Mouse (Mus musculus): Measurements from ENCODE around the gene Them7. TPM values are rescaled to one million over a fixed set of nuclear protein-coding genes. Genes with fewer than 3 reads are reported as not detected.

Gene Them7
- polyA plus RNA-seq, 1 experiment from 2014 or later, result not detected

DNA sequence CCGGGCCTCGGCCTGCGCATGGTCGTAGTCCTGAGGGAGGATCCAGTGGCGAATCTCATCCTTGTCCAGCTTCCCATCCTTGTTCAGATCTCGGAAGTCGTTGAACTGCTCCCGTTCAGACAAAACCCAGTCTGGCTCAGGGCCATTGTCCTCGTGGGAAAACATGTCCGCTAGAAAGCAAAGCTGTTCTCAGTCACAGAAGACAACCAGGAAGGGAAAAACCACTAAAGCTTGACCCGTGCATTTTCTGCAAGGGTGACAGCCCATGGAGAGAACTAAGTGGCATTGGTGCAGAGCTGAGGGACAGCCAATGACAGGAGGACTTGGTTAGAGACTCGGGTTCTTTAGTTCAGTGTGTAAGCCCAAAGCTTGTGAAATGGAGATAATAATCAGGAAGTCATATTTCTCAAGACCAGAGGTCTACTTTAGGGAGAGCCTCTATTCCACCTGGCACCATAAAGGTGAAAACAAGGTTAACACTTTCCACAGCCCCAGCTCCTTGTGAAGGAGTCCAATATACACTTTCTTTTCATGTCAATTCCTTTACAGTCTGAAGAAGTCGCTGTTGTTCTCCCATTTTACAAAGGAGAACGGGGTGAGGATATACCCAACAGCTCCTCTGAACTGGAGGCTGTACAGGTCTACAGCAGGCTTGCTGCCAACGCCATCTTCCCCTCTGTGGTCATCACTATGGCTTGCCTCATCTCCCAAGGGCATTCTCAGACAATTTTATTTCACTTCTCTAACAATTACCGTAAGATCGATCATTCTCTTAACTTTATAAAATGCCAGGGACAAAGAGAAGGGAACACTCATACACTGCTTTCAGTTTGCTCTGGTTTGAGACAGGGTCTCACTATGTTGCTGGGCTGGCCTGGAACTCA lies 165.1 kb downstream of the Them7 start:
- H3K4me3 ChIP-seq (replicated peaks; ENCODE audit: low read length), result no peak overlapping the region
- H3K9ac ChIP-seq (replicated peaks; ENCODE audit: low read depth, low read length), result no peak overlapping the region
- no peak overlapping the region for H3K27ac ChIP-seq (ENCODE audit: low read length)
- peaks cover 2% of the 10 kb centered on the region; the same call in 1 of the 2 replicates for H3K36me3 ChIP-seq (ENCODE audit: control insufficient read depth, insufficient read depth)
- H3K4me2 ChIP-seq (ENCODE audit: low read length), result no peak overlapping the region
- ATAC-seq, result no peak
- WGBS, result 85% methylated on average over 17 of the region's 17 CpGs
- no peaks in the 10 kb centered on the region for H3K4me1 ChIP-seq (replicated peaks; ENCODE audit: control insufficient read depth, insufficient read depth, low read length)
- no peaks in the 10 kb centered on the region for H3K27me3 ChIP-seq (replicated peaks; ENCODE audit: control insufficient read depth, insufficient read depth, low read length)
- H3K9me3 ChIP-seq (ENCODE audit: control insufficient read depth, low read length), result no peaks in the 10 kb centered on the region

DNA sequence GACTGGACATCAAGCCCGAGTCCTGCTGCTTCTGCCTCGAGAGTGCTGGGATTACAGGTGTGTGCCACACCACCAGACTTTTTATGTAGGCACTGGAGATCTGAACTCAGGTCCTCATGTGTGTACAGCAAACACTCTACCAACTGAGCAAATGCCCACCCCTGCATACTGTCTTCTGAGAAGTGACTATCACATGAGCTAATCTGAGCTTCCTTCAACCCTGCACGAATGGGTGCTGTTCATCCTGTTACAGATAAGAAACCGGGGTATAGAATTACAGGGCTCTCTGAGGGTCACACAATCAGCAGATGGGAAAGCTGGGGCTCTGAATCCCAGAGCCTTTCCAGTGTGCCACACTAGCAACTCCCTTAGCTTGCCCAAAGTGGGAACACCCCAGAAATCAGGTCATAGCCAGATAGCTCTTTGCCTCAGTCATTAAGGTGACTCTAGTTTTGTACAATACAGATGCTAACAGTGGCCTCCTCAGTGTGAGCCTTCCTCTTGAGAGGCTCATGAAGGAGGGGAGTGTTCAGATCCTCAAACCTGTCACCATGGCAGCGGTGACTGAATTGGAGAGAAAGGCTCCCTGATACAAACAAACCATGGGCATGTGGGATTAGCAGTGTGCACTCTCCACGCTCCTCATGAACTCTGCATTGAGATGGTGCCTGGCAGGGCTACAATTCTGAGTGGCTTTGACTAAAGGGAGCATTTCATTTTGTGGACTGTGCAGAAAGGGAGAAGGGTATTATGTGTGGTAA lies 166.7 kb downstream of the Them7 start:
- H3K36me3 ChIP-seq (ENCODE audit: control insufficient read depth, insufficient read depth), result peaks cover 2% of the 10 kb centered on the region; the same call in 1 of the 2 replicates
- ATAC-seq, result peak; percentile 52; the same call in 1 of the 2 replicates
- no peak overlapping the region for H3K4me3 ChIP-seq (replicated peaks; ENCODE audit: low read length)
- H3K9me3 ChIP-seq (ENCODE audit: control insufficient read depth, low read length), result no peaks in the 10 kb centered on the region
- H3K9ac ChIP-seq (replicated peaks; ENCODE audit: low read depth, low read length), result no peak overlapping the region
- H3K4me2 ChIP-seq (ENCODE audit: low read length), result no peak overlapping the region
- no peaks in the 10 kb centered on the region for H3K4me1 ChIP-seq (replicated peaks; ENCODE audit: control insufficient read depth, insufficient read depth, low read length)
- WGBS, result 75% methylated on average over 6 of the region's 6 CpGs
- no peak overlapping the region for H3K27ac ChIP-seq (ENCODE audit: low read length)
- H3K27me3 ChIP-seq (replicated peaks; ENCODE audit: control insufficient read depth, insufficient read depth, low read length), result no peaks in the 10 kb centered on the region

- Histone ChIP-seq H3K9ac (replicated peaks; ENCODE audit: low read depth, low read length) (no peak overlapping the region), H3K4me1 (replicated peaks; ENCODE audit: control insufficient read depth, insufficient read depth, low read length) (no peaks in the 10 kb centered on the region), H3K27me3 (replicated peaks; ENCODE audit: control insufficient read depth, insufficient read depth, low read length) (no peaks in the 10 kb centered on the region), H3K36me3 (ENCODE audit: control insufficient read depth, insufficient read depth) (peaks cover 2% of the 10 kb centered on the region; the same call in 1 of the 2 replicates), H3K9me3 (ENCODE audit: control insufficient read depth, low read length) (no peaks in the 10 kb centered on the region), H3K27ac (ENCODE audit: low read length) (no peak overlapping the region), H3K4me3 (replicated peaks; ENCODE audit: low read length) (no peak overlapping the region), H3K4me2 (ENCODE audit: low read length) (no peak overlapping the region)
- 85% methylated on average over 4 of the region's 4 CpGs for WGBS
- ATAC-seq, result no peak
These were observed 167.3 kb downstream of the Them7 start for GRCm38 (mm10) chr2:105391414-105391784.

GRCm38 (mm10) chr2:105392514-105392913 lies 168.4 kb downstream of the Them7 start:
- H3K9ac ChIP-seq (replicated peaks; ENCODE audit: low read depth, low read length), result no peak overlapping the region
- H3K4me2 ChIP-seq (ENCODE audit: low read length), result no peak overlapping the region
- H3K9me3 ChIP-seq (ENCODE audit: control insufficient read depth, low read length), result no peaks in the 10 kb centered on the region
- no peak overlapping the region for H3K4me3 ChIP-seq (replicated peaks; ENCODE audit: low read length)
- H3K4me1 ChIP-seq (replicated peaks; ENCODE audit: control insufficient read depth, insufficient read depth, low read length), result no peaks in the 10 kb centered on the region
- H3K27ac ChIP-seq (ENCODE audit: low read length), result no peak overlapping the region
- H3K36me3 ChIP-seq (ENCODE audit: control insufficient read depth, insufficient read depth), result peaks cover 2% of the 10 kb centered on the region; the same call in 1 of the 2 replicates
- WGBS, result 67% methylated on average over 2 of the region's 2 CpGs
- ATAC-seq, result no peak
- H3K27me3 ChIP-seq (replicated peaks; ENCODE audit: control insufficient read depth, insufficient read depth, low read length), result no peaks in the 10 kb centered on the region

- H3K4me2 ChIP-seq (ENCODE audit: low read length), result no peak overlapping the region
- no peaks in the 10 kb centered on the region for H3K27me3 ChIP-seq (replicated peaks; ENCODE audit: control insufficient read depth, insufficient read depth, low read length)
- no peak overlapping the region for H3K9ac ChIP-seq (replicated peaks; ENCODE audit: low read depth, low read length)
- no peak for ATAC-seq
- no peaks in the 10 kb centered on the region for H3K36me3 ChIP-seq (ENCODE audit: control insufficient read depth, insufficient read depth)
- no peak overlapping the region for H3K4me3 ChIP-seq (replicated peaks; ENCODE audit: low read length)
- H3K9me3 ChIP-seq (ENCODE audit: control insufficient read depth, low read length), result no peaks in the 10 kb centered on the region
- 92% methylated on average over 4 of the region's 4 CpGs for WGBS
- H3K4me1 ChIP-seq (replicated peaks; ENCODE audit: control insufficient read depth, insufficient read depth, low read length), result peaks cover 7% of the 10 kb centered on the region; the same call in 1 of the 2 replicates
- H3K27ac ChIP-seq (ENCODE audit: low read length), result no peak overlapping the region
These were observed 170.3 kb downstream of the Them7 start for GRCm38 (mm10) chr2:105394375-105394774.

DNA sequence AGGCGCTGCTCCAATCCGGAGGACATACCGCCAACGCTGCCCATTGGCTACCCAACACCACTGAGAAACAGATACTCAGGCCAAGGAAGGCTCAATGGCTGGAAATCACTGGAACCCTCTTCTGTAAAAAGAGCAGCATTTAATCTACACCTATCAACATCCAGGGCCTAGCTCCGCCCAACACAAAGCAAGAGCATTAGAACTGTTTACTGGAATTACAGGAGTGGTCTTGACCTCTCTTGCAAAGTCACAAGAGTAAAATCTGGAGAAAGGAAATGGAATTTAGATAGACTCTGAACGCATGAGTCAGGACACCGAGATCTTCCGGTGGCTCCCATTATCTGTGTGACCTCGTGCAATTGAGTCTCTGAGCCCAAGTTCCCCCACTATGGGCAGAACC lies 171.9 kb downstream of the Them7 start:
- H3K9ac ChIP-seq (replicated peaks; ENCODE audit: low read depth, low read length), result no peak overlapping the region
- peaks cover 10% of the 10 kb centered on the region; the same call in 1 of the 2 replicates for H3K4me1 ChIP-seq (replicated peaks; ENCODE audit: control insufficient read depth, insufficient read depth, low read length)
- H3K4me2 ChIP-seq (ENCODE audit: low read length), result no peak overlapping the region
- WGBS, result 98% methylated on average over 9 of the region's 9 CpGs
- no peak overlapping the region for H3K4me3 ChIP-seq (replicated peaks; ENCODE audit: low read length)
- H3K27ac ChIP-seq (ENCODE audit: low read length), result no peak overlapping the region
- H3K27me3 ChIP-seq (replicated peaks; ENCODE audit: control insufficient read depth, insufficient read depth, low read length), result no peaks in the 10 kb centered on the region
- H3K9me3 ChIP-seq (ENCODE audit: control insufficient read depth, low read length), result no peaks in the 10 kb centered on the region
- H3K36me3 ChIP-seq (ENCODE audit: control insufficient read depth, insufficient read depth), result no peaks in the 10 kb centered on the region
- no peak for ATAC-seq

DNA sequence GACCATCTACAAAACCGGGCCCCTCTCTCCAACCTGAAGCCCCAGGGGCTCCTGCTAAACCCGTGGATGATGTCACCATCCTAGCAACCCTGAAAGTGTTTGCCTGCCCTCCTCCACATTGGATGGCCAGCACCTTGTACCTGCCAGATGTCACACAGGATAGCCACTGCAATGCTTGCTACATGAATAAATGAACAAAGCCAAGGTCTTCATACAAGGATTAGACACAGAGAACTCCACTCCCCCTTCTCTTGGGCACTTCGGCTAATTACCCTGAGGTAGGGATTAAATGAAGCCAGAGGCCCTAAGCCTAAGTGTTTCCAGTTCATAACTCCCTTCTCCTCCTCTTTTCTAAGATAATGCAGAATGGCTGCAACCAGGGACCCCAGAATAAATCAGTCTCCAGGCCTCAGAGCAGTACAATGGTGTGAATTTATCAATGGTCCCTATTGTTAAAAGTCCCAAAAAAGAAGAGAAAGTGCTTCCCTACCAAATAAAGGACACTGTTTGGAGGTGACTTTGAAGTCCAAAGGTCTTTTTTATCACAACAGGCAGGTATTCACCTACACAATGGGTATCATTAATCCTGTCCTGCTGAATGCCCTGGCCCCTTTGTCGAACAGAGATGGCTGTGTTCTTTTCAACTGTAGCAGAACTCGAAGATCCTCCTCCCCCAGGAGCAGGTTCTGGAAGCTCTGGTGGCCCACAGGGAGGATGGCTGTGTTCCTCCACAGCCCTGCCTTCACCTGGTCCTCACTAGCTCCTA lies 173.5 kb downstream of the Them7 start:
- Histone ChIP-seq H3K9me3 (ENCODE audit: control insufficient read depth, low read length) (no peaks in the 10 kb centered on the region), H3K4me2 (ENCODE audit: low read length) (peak overlapping the region; percentile 80), H3K36me3 (ENCODE audit: control insufficient read depth, insufficient read depth) (no peaks in the 10 kb centered on the region), H3K9ac (replicated peaks; ENCODE audit: low read depth, low read length) (no peak overlapping the region), H3K27me3 (replicated peaks; ENCODE audit: control insufficient read depth, insufficient read depth, low read length) (no peaks in the 10 kb centered on the region), H3K4me1 (replicated peaks; ENCODE audit: control insufficient read depth, insufficient read depth, low read length) (peaks cover 10% of the 10 kb centered on the region; the same call in 1 of the 2 replicates), H3K27ac (ENCODE audit: low read length) (no peak overlapping the region), H3K4me3 (replicated peaks; ENCODE audit: low read length) (peak overlapping the region; percentile 63)
- 9% methylated on average over 5 of the region's 5 CpGs for WGBS
- ATAC-seq, result no peak

DNA sequence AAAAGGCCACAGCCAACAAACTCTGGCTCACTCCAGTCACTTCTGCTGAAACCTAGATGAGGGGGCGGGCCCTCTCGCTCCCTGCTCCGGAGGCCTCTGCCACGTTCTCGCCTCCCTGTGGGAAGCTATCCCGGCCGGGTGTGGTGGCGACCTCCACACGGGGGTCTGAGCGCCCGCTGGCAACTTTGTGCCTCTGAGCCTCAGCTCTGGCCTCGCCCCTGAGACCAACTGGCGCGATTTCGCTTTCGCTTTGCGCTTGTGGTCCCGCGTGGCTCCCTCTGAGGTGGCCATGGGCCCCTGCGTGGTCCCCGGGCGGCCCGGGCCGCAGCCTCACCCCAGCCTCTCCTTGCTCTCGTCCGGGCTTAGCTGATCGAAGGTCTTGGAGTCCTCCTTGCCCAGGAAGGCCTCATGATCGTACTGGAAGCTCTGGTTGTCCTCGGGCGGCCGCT lies 174.5 kb downstream of the Them7 start:
- Histone ChIP-seq H3K4me1 (replicated peaks; ENCODE audit: control insufficient read depth, insufficient read depth, low read length) (peaks cover 10% of the 10 kb centered on the region; the same call in 1 of the 2 replicates), H3K9me3 (ENCODE audit: control insufficient read depth, low read length) (no peaks in the 10 kb centered on the region), H3K36me3 (ENCODE audit: control insufficient read depth, insufficient read depth) (no peaks in the 10 kb centered on the region), H3K27ac (ENCODE audit: low read length) (peak overlapping the region; percentile 29), H3K27me3 (replicated peaks; ENCODE audit: control insufficient read depth, insufficient read depth, low read length) (no peaks in the 10 kb centered on the region), H3K4me3 (replicated peaks; ENCODE audit: low read length) (peak overlapping the region; percentile 63), H3K9ac (replicated peaks; ENCODE audit: low read depth, low read length) (peak overlapping the region; percentile 71), H3K4me2 (ENCODE audit: low read length) (peak overlapping the region; percentile 80)
- under 1% methylated on average over 31 of the region's 31 CpGs for WGBS
- ATAC-seq, result peak; percentile 57
